Mouse (Mus musculus): ENCODE results near the gene Sod1. TPM values are rescaled to one million over a fixed set of nuclear protein-coding genes. Genes with fewer than 3 reads are reported as not detected.

The Sod1 gene
- polyA plus RNA-seq, 1 experiment from 2014 or later: 976 TPM

DNA sequence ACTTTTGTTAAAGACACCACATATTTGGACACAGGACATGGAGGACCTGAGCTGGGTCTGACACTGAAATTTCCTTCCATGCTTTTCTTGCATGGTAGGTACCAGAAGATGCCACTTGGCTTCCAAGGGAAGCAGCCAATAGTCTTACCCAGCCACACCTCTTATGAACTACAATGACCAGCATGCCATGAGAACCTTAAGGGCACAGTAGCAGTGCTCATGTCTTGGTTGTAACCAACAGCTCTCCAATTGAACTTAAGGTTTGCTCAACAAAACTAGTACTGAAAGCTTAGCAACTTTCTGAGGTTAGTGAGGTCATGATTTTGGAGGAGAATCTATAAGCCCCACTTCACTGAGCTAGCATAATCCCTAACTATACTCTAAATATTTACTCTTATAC lies 26.8 kb upstream of the Sod1 start:
- no peak for ATAC-seq (ENCODE audit: insufficient number of reproducible peaks, insufficient read depth, low FRiP score, low TSS enrichment)
- no peak overlapping the region for H3K4me2 ChIP-seq (replicated peaks)
- H3K4me1 ChIP-seq: peaks cover 8% of the 10 kb centered on the region; the same call in 1 of the 2 replicates
- no peak overlapping the region for H3K27ac ChIP-seq
- no peak overlapping the region for H3K9ac ChIP-seq
- H3K9me3 ChIP-seq: no peaks in the 10 kb centered on the region
- H3K27me3 ChIP-seq: no peaks in the 10 kb centered on the region
- no peak overlapping the region for H3K4me3 ChIP-seq
- no peaks in the 10 kb centered on the region for H3K36me3 ChIP-seq

DNA sequence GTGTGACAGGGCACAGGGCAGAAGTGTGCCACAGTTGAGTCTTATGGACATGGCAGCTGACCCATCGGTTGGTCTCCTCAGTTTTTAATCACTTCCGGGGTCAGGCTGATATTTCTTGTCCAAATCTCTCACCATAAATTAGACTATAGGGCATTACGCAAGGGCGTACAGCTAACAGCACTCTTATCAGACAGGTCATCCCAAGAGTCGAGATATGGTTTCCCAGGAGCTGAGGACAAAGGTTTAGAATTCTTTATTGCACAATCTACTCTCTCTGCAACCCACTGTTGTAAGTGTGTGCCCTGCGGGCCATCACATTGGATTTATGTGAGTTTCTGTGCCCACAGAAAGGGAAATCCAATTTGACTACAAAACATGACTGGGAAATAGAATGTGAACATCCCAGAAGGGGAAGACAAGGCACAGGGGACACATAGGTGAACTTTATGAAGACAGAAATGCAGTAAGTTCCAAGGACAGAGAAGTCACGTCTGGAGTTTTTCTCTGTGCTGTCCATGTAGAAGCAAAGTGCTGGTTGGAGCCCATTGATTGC lies 23.8 kb upstream of the Sod1 start:
- Histone ChIP-seq H3K4me1 (peaks cover 8% of the 10 kb centered on the region; the same call in 1 of the 2 replicates), H3K4me3 (no peak overlapping the region; the same call in 1 of the 2 replicates), H3K36me3 (no peaks in the 10 kb centered on the region), H3K9me3 (no peaks in the 10 kb centered on the region), H3K27me3 (no peaks in the 10 kb centered on the region), H3K4me2 (replicated peaks) (peak overlapping the region; percentile 49; the same call in 1 of the 2 replicates), H3K9ac (no peak overlapping the region), H3K27ac (no peak overlapping the region)
- no peak for ATAC-seq (ENCODE audit: insufficient number of reproducible peaks, insufficient read depth, low FRiP score, low TSS enrichment)
- WGBS: 86% methylated on average over 7 of the region's 7 CpGs

DNA sequence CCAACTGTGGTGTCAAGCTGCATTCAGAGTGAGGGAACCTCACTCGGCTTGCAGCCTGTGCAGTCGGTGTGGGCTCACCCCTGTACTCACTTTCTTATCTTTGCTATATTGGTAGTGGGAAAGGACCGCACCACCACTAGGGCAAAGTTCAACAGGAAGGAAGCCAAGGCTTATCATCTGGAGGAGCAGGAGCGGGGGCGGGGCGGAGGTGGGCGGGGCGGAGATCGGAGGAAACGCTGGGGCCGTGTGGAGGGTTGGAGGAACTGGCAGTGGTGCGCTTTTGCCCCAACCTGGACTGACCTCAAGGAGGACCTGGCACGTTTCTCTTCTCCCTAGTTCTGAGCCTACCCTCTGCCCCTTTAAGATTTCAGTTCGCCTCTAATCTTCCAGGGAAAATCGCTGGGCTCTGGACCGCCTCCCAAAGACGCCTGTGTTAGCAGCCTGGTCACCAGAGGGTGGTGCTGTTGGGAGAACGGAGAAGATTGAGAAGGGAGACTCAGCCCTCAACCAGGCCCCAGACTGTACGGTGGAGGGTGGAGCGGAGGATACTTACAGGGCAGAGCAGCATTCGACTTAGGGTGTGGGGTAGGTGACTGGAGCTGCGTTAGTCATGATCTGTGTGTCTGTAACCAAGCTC lies 23.1 kb upstream of the Sod1 start:
- no peaks in the 10 kb centered on the region for H3K36me3 ChIP-seq
- H3K27ac ChIP-seq: peak overlapping the region; percentile 41; the same call in 1 of the 2 replicates
- 2% methylated on average over 22 of the region's 22 CpGs for WGBS
- H3K4me2 ChIP-seq (replicated peaks): peak overlapping the region; percentile 49
- peak overlapping the region; percentile 34 for H3K9ac ChIP-seq
- H3K27me3 ChIP-seq: no peaks in the 10 kb centered on the region
- H3K4me1 ChIP-seq: peaks cover 13% of the 10 kb centered on the region; the same call in 1 of the 2 replicates
- ATAC-seq (ENCODE audit: insufficient number of reproducible peaks, insufficient read depth, low FRiP score, low TSS enrichment): peak; percentile 92
- H3K9me3 ChIP-seq: no peaks in the 10 kb centered on the region
- peak overlapping the region; percentile 34 for H3K4me3 ChIP-seq

- no peaks in the 10 kb centered on the region for H3K9me3 ChIP-seq
- ATAC-seq (ENCODE audit: insufficient number of reproducible peaks, insufficient read depth, low FRiP score, low TSS enrichment): no peak
These were observed 21.9 kb upstream of the Sod1 start for GRCm38 (mm10) chr16:90198626-90199025.

DNA sequence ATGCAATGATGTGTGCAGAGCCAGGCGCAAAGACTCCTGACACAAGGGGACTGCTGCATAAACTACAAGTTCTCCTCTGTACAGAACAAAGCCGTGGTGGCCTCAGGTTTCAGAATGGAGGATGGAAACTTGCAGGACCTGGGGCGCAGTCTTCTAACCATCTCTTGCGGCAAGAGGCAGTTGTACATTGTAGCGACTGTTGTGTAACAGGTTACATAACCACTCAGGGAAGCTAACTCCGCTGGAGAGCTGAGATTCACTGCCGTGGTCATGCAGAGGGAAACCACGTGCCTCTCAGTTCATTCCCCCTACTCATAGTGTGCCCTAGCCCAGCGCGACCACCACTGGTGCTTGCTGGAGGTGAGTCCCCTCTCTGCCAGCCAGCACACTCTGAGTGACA lies 21.4 kb upstream of the Sod1 start:
- H3K4me1 ChIP-seq: peaks cover 20% of the 10 kb centered on the region; the same call in 1 of the 2 replicates
- no peaks in the 10 kb centered on the region for H3K9me3 ChIP-seq
- no peak overlapping the region for H3K4me2 ChIP-seq (replicated peaks)
- H3K4me3 ChIP-seq: no peak overlapping the region
- 85% methylated on average over 10 of the region's 10 CpGs for WGBS
- no peaks in the 10 kb centered on the region for H3K36me3 ChIP-seq
- no peak overlapping the region for H3K27ac ChIP-seq
- no peak overlapping the region for H3K9ac ChIP-seq
- no peaks in the 10 kb centered on the region for H3K27me3 ChIP-seq
- no peak for ATAC-seq (ENCODE audit: insufficient number of reproducible peaks, insufficient read depth, low FRiP score, low TSS enrichment)

More at GRCm38 (mm10) chr16:90198626-90199025, 21.9 kb upstream of the Sod1 start:
- 89% methylated on average over 6 of the region's 6 CpGs for WGBS
- H3K27me3 ChIP-seq: no peaks in the 10 kb centered on the region
- no peaks in the 10 kb centered on the region for H3K36me3 ChIP-seq
- H3K27ac ChIP-seq: no peak overlapping the region
- H3K4me3 ChIP-seq: no peak overlapping the region
- H3K4me1 ChIP-seq: peaks cover 17% of the 10 kb centered on the region; the same call in 1 of the 2 replicates
- no peak overlapping the region for H3K9ac ChIP-seq
- H3K4me2 ChIP-seq (replicated peaks): no peak overlapping the region

GRCm38 (mm10) chr16:90202140-90202539 lies 18.4 kb upstream of the Sod1 start:
- no peak overlapping the region for H3K9ac ChIP-seq
- H3K27me3 ChIP-seq: no peaks in the 10 kb centered on the region
- no peak for ATAC-seq (ENCODE audit: insufficient number of reproducible peaks, insufficient read depth, low FRiP score, low TSS enrichment)
- H3K36me3 ChIP-seq: no peaks in the 10 kb centered on the region
- H3K9me3 ChIP-seq: no peaks in the 10 kb centered on the region
- no peak overlapping the region for H3K27ac ChIP-seq
- no peak overlapping the region for H3K4me3 ChIP-seq
- no peak overlapping the region; the same call in 1 of the 2 replicates for H3K4me2 ChIP-seq (replicated peaks)
- WGBS: 63% methylated on average over 19 of the region's 19 CpGs
- H3K4me1 ChIP-seq: peaks cover 19% of the 10 kb centered on the region; the same call in 1 of the 2 replicates

DNA sequence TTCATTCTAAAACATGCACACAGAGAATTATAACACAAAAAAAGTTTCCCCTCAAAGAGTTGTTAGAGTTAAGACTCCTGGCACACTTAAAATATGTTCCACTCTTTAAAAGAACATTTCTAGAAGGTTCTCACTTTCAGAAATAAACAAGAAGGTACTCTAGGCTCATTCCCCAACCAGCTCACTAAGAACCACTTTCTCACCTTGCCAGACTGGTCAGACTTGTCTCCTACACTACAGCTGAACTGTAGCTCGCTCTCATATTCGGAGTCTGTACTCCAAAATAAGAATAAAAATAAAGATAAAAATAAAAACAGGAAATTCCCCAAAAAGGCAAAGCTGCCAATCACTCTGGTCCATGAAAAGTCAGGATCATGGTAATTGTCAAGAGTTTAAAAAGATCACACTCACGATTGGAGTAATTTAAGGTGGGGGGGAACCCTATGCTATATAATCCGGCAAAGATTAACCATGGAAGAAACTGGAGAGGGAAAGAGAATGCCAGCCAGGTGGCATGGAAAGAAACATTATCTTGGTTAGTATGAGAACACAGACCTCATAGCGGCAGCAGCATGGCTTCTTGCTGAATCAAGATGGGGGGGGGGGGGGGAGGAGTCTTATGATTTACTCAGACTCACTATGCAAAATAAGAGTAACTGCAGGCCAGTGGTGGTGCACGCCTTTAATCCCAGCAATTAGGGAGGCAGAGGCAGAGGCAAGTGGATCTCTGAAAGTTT lies 17.2 kb upstream of the Sod1 start:
- 71% methylated on average over 6 of the region's 6 CpGs for WGBS
- Histone ChIP-seq H3K27ac (no peak overlapping the region), H3K4me1 (peaks cover 11% of the 10 kb centered on the region; the same call in 1 of the 2 replicates), H3K27me3 (no peaks in the 10 kb centered on the region), H3K36me3 (no peaks in the 10 kb centered on the region), H3K9ac (no peak overlapping the region), H3K4me2 (replicated peaks) (no peak overlapping the region), H3K9me3 (no peaks in the 10 kb centered on the region), H3K4me3 (no peak overlapping the region)
- no peak for ATAC-seq (ENCODE audit: insufficient number of reproducible peaks, insufficient read depth, low FRiP score, low TSS enrichment)

DNA sequence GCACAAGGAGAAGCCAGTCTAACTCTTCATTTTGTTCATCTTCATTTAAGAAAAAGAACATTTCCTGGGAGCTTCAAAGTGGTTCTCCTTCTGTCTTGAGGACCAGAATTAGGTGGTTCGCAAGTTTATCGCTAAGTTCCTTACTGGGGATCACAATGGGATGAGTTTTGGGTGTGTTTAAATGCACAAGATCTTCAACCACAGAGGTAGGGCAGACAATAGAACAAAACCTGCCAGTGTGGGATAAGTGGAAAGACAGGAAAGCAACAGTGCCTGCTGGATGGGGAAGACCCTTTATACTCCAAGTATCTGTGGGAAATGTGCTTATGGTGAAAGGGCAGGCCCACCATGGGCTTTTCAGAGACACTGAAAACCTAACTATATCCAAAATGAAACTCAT lies 15.7 kb upstream of the Sod1 start:
- Histone ChIP-seq H3K9me3 (no peaks in the 10 kb centered on the region), H3K27ac (no peak overlapping the region), H3K36me3 (no peaks in the 10 kb centered on the region), H3K4me2 (replicated peaks) (no peak overlapping the region), H3K27me3 (no peaks in the 10 kb centered on the region), H3K9ac (no peak overlapping the region), H3K4me1 (peaks cover 11% of the 10 kb centered on the region; the same call in 1 of the 2 replicates), H3K4me3 (no peak overlapping the region)
- WGBS: 92% methylated on average over 2 of the region's 2 CpGs
- no peak for ATAC-seq (ENCODE audit: insufficient number of reproducible peaks, insufficient read depth, low FRiP score, low TSS enrichment)

DNA sequence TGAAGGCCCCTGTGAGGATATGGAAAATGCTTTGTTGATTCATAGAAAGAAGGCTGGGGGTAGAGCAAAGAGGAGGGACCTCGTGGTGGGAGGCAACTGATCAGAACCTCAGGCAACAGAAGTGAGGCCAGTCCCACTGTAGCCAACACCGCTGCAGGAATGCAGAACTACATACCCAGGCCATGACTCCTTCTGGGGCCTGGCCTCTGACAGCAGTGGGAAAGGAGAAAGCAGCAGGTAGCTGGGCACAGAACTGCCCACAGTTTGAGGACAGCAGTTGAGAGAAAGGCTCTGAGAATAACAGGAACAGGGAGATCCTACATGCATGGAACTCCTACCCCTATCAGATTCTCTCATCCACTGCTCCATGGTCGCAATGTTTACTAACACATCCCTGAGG lies 11.6 kb upstream of the Sod1 start:
- no peaks in the 10 kb centered on the region for H3K36me3 ChIP-seq
- no peaks in the 10 kb centered on the region for H3K9me3 ChIP-seq
- H3K27me3 ChIP-seq: no peaks in the 10 kb centered on the region; the same call in 1 of the 2 replicates
- no peak for ATAC-seq (ENCODE audit: insufficient number of reproducible peaks, insufficient read depth, low FRiP score, low TSS enrichment)
- H3K4me1 ChIP-seq: no peaks in the 10 kb centered on the region
- WGBS: 79% methylated on average over 3 of the region's 3 CpGs
- H3K9ac ChIP-seq: no peak overlapping the region
- no peak overlapping the region for H3K4me3 ChIP-seq
- H3K27ac ChIP-seq: no peak overlapping the region
- H3K4me2 ChIP-seq (replicated peaks): no peak overlapping the region

GRCm38 (mm10) chr16:90210717-90211116 lies 9.8 kb upstream of the Sod1 start:
- no peaks in the 10 kb centered on the region for H3K9me3 ChIP-seq
- 79% methylated on average over 10 of the region's 10 CpGs for WGBS
- no peak overlapping the region for H3K27ac ChIP-seq
- no peaks in the 10 kb centered on the region; the same call in 1 of the 2 replicates for H3K27me3 ChIP-seq
- no peak overlapping the region for H3K4me3 ChIP-seq
- no peak overlapping the region for H3K4me2 ChIP-seq (replicated peaks)
- no peaks in the 10 kb centered on the region for H3K36me3 ChIP-seq
- no peaks in the 10 kb centered on the region for H3K4me1 ChIP-seq
- ATAC-seq (ENCODE audit: insufficient number of reproducible peaks, insufficient read depth, low FRiP score, low TSS enrichment): no peak
- no peak overlapping the region for H3K9ac ChIP-seq

DNA sequence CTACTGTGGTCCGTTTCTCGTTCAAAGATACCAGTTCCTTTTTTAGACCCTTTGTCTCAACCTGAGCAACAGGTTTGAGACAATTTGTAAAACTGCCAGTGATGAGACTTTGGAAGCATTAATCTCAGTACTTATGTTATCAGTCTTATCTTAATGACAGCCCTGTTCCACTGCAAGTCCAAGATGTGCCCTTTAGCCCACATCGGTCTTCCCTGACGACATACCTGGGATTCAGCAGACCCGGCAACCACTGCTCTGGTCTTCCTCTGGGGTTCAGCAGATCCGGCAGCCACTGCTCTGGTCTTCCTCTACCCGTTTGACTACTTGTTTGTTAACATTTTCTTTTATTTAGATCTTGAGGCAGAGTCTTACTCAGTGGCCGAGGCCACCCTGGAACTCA lies 8.8 kb upstream of the Sod1 start:
- ATAC-seq (ENCODE audit: insufficient number of reproducible peaks, insufficient read depth, low FRiP score, low TSS enrichment): no peak
- no peak overlapping the region for H3K4me3 ChIP-seq
- no peak overlapping the region for H3K9ac ChIP-seq
- no peaks in the 10 kb centered on the region for H3K4me1 ChIP-seq
- no peak overlapping the region for H3K27ac ChIP-seq
- H3K9me3 ChIP-seq: no peaks in the 10 kb centered on the region
- H3K4me2 ChIP-seq (replicated peaks): no peak overlapping the region
- 80% methylated on average over 8 of the region's 8 CpGs for WGBS
- H3K27me3 ChIP-seq: no peaks in the 10 kb centered on the region; the same call in 1 of the 2 replicates
- no peaks in the 10 kb centered on the region for H3K36me3 ChIP-seq

Data from embryonic facial prominence, embryonic 12.5 days (tissue).